Mouse (Mus musculus) hindbrain, embryonic 10.5 days (tissue): ENCODE results near the gene Ssrp1. TPM values are rescaled to one million over a fixed set of nuclear protein-coding genes. Genes with fewer than 3 reads are reported as not detected.
A peak's percentile ranks its signal among the peaks of the same experiment; 100 is the strongest.

ENCODE experiments used
- DNase-seq: peaks from one replicate; pipeline ENCODE4 v3.0.0-alpha.2; 2017; ENCODE audit warnings: low spot score
- H3K27ac ChIP-seq: fragments of 300-500 bp; sonication (generic); 2 replicates; pipeline ENCODE4 v1.5.1; 2016; ENCODE audit warnings: mild to moderate bottlenecking, moderate library complexity
- H3K27me3 ChIP-seq: fragments of 300-500 bp; sonication (generic); 2 replicates; pipeline ENCODE4 v1.6.1; 2016; ENCODE audit warnings: mild to moderate bottlenecking; ENCODE audit not compliant: poor library complexity, insufficient read depth, severe bottlenecking
- H3K36me3 ChIP-seq: fragments of 300-500 bp; sonication (generic); 2 replicates; pipeline ENCODE4 v1.6.1; 2016; ENCODE audit warnings: mild to moderate bottlenecking, moderate library complexity
- H3K4me1 ChIP-seq: fragments of 300-500 bp; sonication (generic); replicated peaks from 2 replicates; pipeline ENCODE4 v1.6.1; 2016; ENCODE audit warnings: mild to moderate bottlenecking
- H3K4me3 ChIP-seq: fragments of 300-500 bp; sonication (generic); 2 replicates; pipeline ENCODE4 v1.5.1; 2016; ENCODE audit warnings: mild to moderate bottlenecking, moderate library complexity
- H3K9me3 ChIP-seq: fragments of 300-500 bp; sonication (generic); 2 replicates; pipeline ENCODE4 v1.6.1; 2016; ENCODE audit warnings: mild to moderate bottlenecking, moderate library complexity
- WGBS: fragments of 180-500 bp; shearing (Covaris S2); methylation state at CpG from one replicate; pipeline ENCODE4 v1.1.7; 2016; 5-methylcytosine and 5-hydroxymethylcytosine counted together
- polyA plus RNA-seq: library from polyadenylated mRNA; unstranded; fragments of >200 nt; fragmentation: Nextera tagmentation; extraction: Ambion mirVana; gene quantifications from 2 replicates; pipeline ENCODE4 v1.2.1, GENCODE M21; 2016

Gene Ssrp1
- polyA plus RNA-seq, 1 experiment from 2014 or later, result 310 TPM

GRCm38 (mm10) chr2:85047081-85047480 lies 10.0 kb downstream of the Ssrp1 start:
- H3K36me3 ChIP-seq, result peaks cover 66% of the 10 kb centered on the region
- no peaks in the 10 kb centered on the region for H3K27me3 ChIP-seq
- peaks cover 50% of the 10 kb centered on the region for H3K4me1 ChIP-seq
- peak overlapping the region; percentile 84 for H3K4me3 ChIP-seq
- no peak for DNase-seq
- peak overlapping the region; percentile 93 for H3K27ac ChIP-seq
- H3K9me3 ChIP-seq, result no peaks in the 10 kb centered on the region
- 66% methylated on average over 10 of the region's 10 CpGs for WGBS

- peak within 1 kb of the TSS; percentile 93 for H3K27ac ChIP-seq
- WGBS, result under 1% methylated on average over 42 of the region's 42 CpGs
- H3K4me1 ChIP-seq, result peaks cover 52% of the 10 kb centered on the region
- peak within 1 kb of the TSS; percentile 84 for H3K4me3 ChIP-seq
- peak; percentile 94 for DNase-seq
- no peaks in the 10 kb centered on the region for H3K27me3 ChIP-seq
- no peaks in the 10 kb centered on the region for H3K9me3 ChIP-seq
- peaks cover 66% of the 10 kb centered on the region for H3K36me3 ChIP-seq
Measured at GRCm38 (mm10) chr2:85047596-85048167, 10.6 kb downstream of the Ssrp1 start, which contains the start of gene Tnks1bp1. Tnks1bp1 (plus strand) TSS chr2:85048022.

DNA sequence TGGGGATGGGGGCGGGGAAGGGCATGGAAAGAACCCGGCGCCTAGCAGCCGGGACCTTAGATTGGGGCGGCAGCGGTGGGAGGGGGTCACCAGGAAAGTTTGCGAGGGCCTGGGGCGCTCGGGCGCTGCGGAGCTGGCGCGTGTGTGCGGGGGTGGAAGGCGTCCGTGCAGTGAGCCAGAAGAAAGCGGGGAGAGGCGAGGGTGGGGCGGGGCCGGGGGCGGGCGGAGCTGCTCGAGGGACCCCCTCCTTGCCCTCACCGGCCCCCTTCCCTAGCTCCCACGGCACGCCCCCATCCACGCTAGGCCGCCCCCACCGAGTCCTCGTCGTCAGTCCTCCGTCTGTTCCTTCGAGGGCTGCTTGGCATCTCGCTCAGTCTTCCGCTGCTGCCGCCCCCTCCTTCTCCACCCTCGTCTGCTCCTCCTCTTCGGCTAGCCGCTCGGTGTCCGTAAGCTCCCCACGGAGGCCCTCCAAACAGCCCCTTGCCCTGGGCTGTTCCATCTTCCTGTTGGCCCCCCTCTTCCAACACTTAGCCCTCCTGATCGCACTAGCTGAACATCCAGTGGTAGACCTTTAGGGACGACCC lies 11.2 kb downstream of the Ssrp1 start:
- under 1% methylated on average over 27 of the region's 44 CpGs for WGBS
- peaks cover 54% of the 10 kb centered on the region for H3K4me1 ChIP-seq
- no peaks in the 10 kb centered on the region for H3K9me3 ChIP-seq
- peaks cover 66% of the 10 kb centered on the region for H3K36me3 ChIP-seq
- H3K4me3 ChIP-seq, result peak overlapping the region; percentile 84
- H3K27me3 ChIP-seq, result no peaks in the 10 kb centered on the region
- H3K27ac ChIP-seq, result peak overlapping the region; percentile 93
- peak; percentile 70 for DNase-seq

GRCm38 (mm10) chr2:85049277-85049676 lies 12.2 kb downstream of the Ssrp1 start:
- Histone ChIP-seq H3K27me3 (no peaks in the 10 kb centered on the region), H3K27ac (peak overlapping the region; percentile 93), H3K36me3 (peaks cover 66% of the 10 kb centered on the region), H3K4me1 (peaks cover 56% of the 10 kb centered on the region), H3K9me3 (no peaks in the 10 kb centered on the region), H3K4me3 (peak overlapping the region; percentile 84)
- WGBS, result 69% methylated on average over 4 of the region's 4 CpGs
- peak; percentile 20 for DNase-seq

- H3K4me3 ChIP-seq, result peak overlapping the region; percentile 84
- WGBS, result 8% methylated on average over 10 of the region's 10 CpGs
- H3K27me3 ChIP-seq, result no peaks in the 10 kb centered on the region
- H3K4me1 ChIP-seq, result peaks cover 56% of the 10 kb centered on the region
- H3K36me3 ChIP-seq, result peaks cover 66% of the 10 kb centered on the region
- H3K9me3 ChIP-seq, result no peaks in the 10 kb centered on the region
- H3K27ac ChIP-seq, result peak overlapping the region; percentile 93
- DNase-seq, result peak; percentile 66
Measured at GRCm38 (mm10) chr2:85050001-85050634, 13.1 kb downstream of the Ssrp1 start.

DNA sequence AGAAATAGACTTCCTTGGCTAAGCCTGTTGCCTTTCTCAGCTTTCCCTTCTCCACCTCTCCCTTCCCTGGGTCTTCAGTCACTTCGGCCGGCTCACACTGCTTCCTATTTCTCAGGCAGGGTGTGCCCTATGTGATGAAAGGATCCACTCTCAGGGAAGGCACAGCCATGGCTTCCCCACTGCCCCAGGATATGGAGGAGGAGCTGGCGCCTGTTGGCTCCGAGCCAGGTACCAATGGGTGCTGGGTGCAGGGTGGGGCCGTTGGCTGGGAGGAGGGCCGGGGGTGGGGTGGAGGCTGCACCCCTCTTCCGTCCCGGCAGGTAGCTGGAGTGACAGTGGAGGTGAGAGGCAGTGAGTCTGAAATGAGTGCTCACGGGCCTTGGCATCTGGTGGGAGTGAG lies 13.7 kb downstream of the Ssrp1 start:
- H3K27ac ChIP-seq, result peak overlapping the region; percentile 93
- DNase-seq, result no peak
- H3K4me1 ChIP-seq, result peaks cover 56% of the 10 kb centered on the region
- peaks cover 66% of the 10 kb centered on the region for H3K36me3 ChIP-seq
- no peaks in the 10 kb centered on the region for H3K9me3 ChIP-seq
- 53% methylated on average over 9 of the region's 9 CpGs for WGBS
- H3K27me3 ChIP-seq, result no peaks in the 10 kb centered on the region
- peak overlapping the region; percentile 84 for H3K4me3 ChIP-seq

- Histone ChIP-seq H3K4me1 (peaks cover 45% of the 10 kb centered on the region), H3K27ac (no peak overlapping the region), H3K36me3 (peaks cover 76% of the 10 kb centered on the region), H3K27me3 (no peaks in the 10 kb centered on the region), H3K4me3 (no peak overlapping the region), H3K9me3 (no peaks in the 10 kb centered on the region)
- DNase-seq, result no peak
- 88% methylated on average over 5 of the region's 5 CpGs for WGBS
Measured at GRCm38 (mm10) chr2:85053192-85053816, 16.3 kb downstream of the Ssrp1 start.

DNA sequence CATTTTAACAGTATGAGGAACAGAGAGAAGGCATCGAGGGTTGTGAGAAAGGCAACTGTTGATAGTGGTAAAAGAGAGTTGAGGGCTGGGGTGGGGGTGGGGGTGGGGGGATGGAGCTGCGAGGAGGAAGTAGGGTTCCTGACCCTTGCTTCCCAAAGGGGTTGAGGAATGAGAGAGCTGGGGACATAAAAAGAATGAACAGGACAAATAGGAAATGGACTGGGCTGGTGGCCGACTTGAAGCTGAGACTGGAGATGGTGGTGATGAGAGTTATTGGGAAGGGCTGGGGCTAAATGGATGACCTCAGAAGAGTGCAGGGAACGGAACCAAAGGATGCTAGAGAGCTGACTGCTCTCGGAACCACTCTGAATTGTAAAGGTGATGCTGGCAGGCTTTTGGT lies 19.7 kb downstream of the Ssrp1 start:
- Histone ChIP-seq H3K36me3 (peaks cover 100% of the 10 kb centered on the region), H3K4me3 (no peak overlapping the region), H3K4me1 (peaks cover 25% of the 10 kb centered on the region)

DNA sequence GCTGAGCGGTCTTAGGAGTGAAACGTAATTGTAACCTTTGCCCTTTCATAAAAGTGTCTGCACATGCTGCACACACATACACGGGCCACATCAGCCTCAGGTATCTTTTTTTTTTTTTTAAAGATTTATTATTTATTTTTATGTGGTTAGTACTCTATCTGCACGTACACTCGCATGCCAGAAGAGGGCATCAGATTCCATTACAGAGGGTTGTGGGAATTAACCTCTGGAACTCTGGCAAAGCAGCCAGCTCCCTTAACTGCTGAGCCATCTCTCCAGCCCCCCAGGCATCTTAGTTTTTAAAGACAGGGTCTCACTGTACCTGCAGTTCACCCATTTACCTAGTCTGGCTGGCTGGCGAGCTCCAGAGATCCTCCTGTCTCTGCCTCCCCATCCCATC lies 22.6 kb downstream of the Ssrp1 start:
- no peak for DNase-seq
- H3K27ac ChIP-seq, result no peak overlapping the region
- 89% methylated on average over 6 of the region's 6 CpGs for WGBS
- H3K36me3 ChIP-seq, result peaks cover 100% of the 10 kb centered on the region
- no peak overlapping the region for H3K4me3 ChIP-seq
- no peaks in the 10 kb centered on the region for H3K27me3 ChIP-seq
- no peaks in the 10 kb centered on the region for H3K9me3 ChIP-seq
- peaks cover 16% of the 10 kb centered on the region for H3K4me1 ChIP-seq

More for the DNA sequence above, 19.7 kb downstream of the Ssrp1 start:
- H3K9me3 ChIP-seq, result no peaks in the 10 kb centered on the region
- H3K27me3 ChIP-seq, result no peaks in the 10 kb centered on the region
- no peak for DNase-seq
- H3K27ac ChIP-seq, result no peak overlapping the region
- WGBS, result 75% methylated on average over 5 of the region's 5 CpGs

DNA sequence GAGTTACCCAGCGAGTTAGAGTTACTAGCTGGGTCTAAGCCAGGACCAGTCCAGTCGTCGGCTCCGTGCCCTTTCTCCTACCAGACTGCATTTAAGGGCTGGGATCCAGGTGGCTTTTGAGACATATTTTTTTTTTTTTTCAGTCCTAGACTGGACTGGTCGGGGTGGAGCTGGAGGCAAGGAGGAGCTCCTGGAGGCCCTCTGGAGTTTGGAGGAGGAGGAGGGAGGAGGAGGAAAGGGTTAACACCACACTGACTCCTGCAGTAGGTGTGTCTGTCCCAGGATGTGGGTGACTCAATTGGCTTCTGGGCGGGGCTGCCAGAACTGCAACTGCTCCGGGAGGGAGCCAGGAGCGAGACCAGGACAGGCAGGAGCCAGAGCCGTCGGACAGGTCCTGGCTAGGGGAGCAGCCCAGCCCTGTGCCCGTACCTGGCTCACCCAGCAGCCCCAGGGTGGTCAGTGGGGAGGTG lies 23.6 kb downstream of the Ssrp1 start:
- 23% methylated on average over 11 of the region's 11 CpGs for WGBS
- DNase-seq, result peak; percentile 27
- Histone ChIP-seq H3K9me3 (no peaks in the 10 kb centered on the region), H3K27ac (peak overlapping the region; percentile 37; the same call in 1 of the 2 replicates), H3K36me3 (peaks cover 100% of the 10 kb centered on the region), H3K4me3 (peak overlapping the region; percentile 35), H3K4me1 (peaks cover 16% of the 10 kb centered on the region), H3K27me3 (no peaks in the 10 kb centered on the region)

- Histone ChIP-seq H3K27me3 (no peaks in the 10 kb centered on the region), H3K4me1 (peaks cover 16% of the 10 kb centered on the region), H3K4me3 (peak overlapping the region; percentile 35), H3K27ac (peak overlapping the region; percentile 37; the same call in 1 of the 2 replicates), H3K36me3 (peaks cover 100% of the 10 kb centered on the region), H3K9me3 (no peaks in the 10 kb centered on the region)
- 44% methylated on average over 10 of the region's 10 CpGs for WGBS
- no peak for DNase-seq
Measured at GRCm38 (mm10) chr2:85061107-85061541, 24.1 kb downstream of the Ssrp1 start.

- Histone ChIP-seq H3K4me1 (peaks cover 13% of the 10 kb centered on the region), H3K4me3 (no peak overlapping the region), H3K9me3 (no peaks in the 10 kb centered on the region), H3K27ac (no peak overlapping the region), H3K36me3 (peaks cover 74% of the 10 kb centered on the region), H3K27me3 (no peaks in the 10 kb centered on the region)
- DNase-seq, result no peak
- 90% methylated on average over 12 of the region's 12 CpGs for WGBS
Measured at GRCm38 (mm10) chr2:85065141-85065875, 28.3 kb downstream of the Ssrp1 start.
